8 mouse cellular contexts compared by ENCODE assay signal in genomic region chr10:71284511-71285125, GRCm38 (mm10). TPM values are rescaled to one million over a fixed set of nuclear protein-coding genes. Genes with fewer than 3 reads are reported as not detected.
DNase-seq lines count a peak whose midpoint lies in the region; ATAC-seq and TF ChIP-seq lines count a peak whose summit lies in the region.

No protein-coding gene starts in this region.

- no peak for DNase-seq in cerebellum, adult 11 months
- DNase-seq in testis, postnatal 10 days (ENCODE audit: low spot score) = no peak
- peak; percentile 46 for DNase-seq in forelimb bud, embryonic 11.5 days (ENCODE audit: low read depth, low spot score)
- DNase-seq in hindbrain, postnatal 0 days (ENCODE audit: low spot score) = peak; percentile 57
- DNase-seq in stomach, postnatal 0 days (ENCODE audit: low spot score) = no peak

- H3K27ac ChIP-seq in testis, adult 2 months (ENCODE audit: control insufficient read depth, insufficient read depth, low read depth, low read length) = no peak overlapping the region
- peak overlapping the region; percentile 91 for H3K27ac ChIP-seq in hindbrain, postnatal 0 days
- H3K27ac ChIP-seq in stomach, postnatal 0 days (replicated peaks) = peak overlapping the region; percentile 56

- H3K9me3 ChIP-seq in hindbrain, postnatal 0 days (ENCODE audit: low read length) = no peaks in the 10 kb centered on the region
- H3K9me3 ChIP-seq in stomach, postnatal 0 days (ENCODE audit: control insufficient read depth, low read length) = no peaks in the 10 kb centered on the region

- H3K4me3 ChIP-seq in testis, adult 2 months (ENCODE audit: control insufficient read depth, low read depth, low read length) = peak overlapping the region; percentile 76
- peak overlapping the region; percentile 99 for H3K4me3 ChIP-seq in hindbrain, postnatal 0 days (ENCODE audit: low read length)
- peak overlapping the region; percentile 96 for H3K4me3 ChIP-seq in stomach, postnatal 0 days (ENCODE audit: low read depth, low read length)

- H3K4me2 ChIP-seq in hindbrain, postnatal 0 days (ENCODE audit: low read depth, low read length) = peak overlapping the region; percentile 72
- peak overlapping the region; percentile 89 for H3K4me2 ChIP-seq in stomach, postnatal 0 days (replicated peaks; ENCODE audit: low read depth)

- no peaks in the 10 kb centered on the region for H3K27me3 ChIP-seq in testis, adult 2 months (ENCODE audit: control insufficient read depth, insufficient read depth, low read length)
- H3K27me3 ChIP-seq in hindbrain, postnatal 0 days (ENCODE audit: insufficient read depth, low read length) = no peaks in the 10 kb centered on the region
- H3K27me3 ChIP-seq in stomach, postnatal 0 days (ENCODE audit: control insufficient read depth, insufficient read depth, low read length) = no peaks in the 10 kb centered on the region

- no peak for TF ChIP-seq POLR2A in testis, adult 2 months (IDR thresholded peaks at IDR 0.05; ENCODE audit: control insufficient read depth, low read depth, low read length)

- peak overlapping the region; percentile 97 for H3K9ac ChIP-seq in hindbrain, postnatal 0 days (replicated peaks; ENCODE audit: low read length)
- peak overlapping the region; percentile 91 for H3K9ac ChIP-seq in stomach, postnatal 0 days (ENCODE audit: low read length)

- no peaks in the 10 kb centered on the region for H3K36me3 ChIP-seq in testis, adult 2 months (ENCODE audit: control insufficient read depth, insufficient read depth, low read length)
- H3K36me3 ChIP-seq in hindbrain, postnatal 0 days (ENCODE audit: insufficient read depth, low read length) = no peaks in the 10 kb centered on the region
- H3K36me3 ChIP-seq in stomach, postnatal 0 days (ENCODE audit: control insufficient read depth, insufficient read depth, low read length) = no peaks in the 10 kb centered on the region

- 0% methylated on average over 39 of the region's 41 CpGs for WGBS in hindbrain, postnatal 0 days
- 1% methylated on average over 41 of the region's 41 CpGs for WGBS in stomach, postnatal 0 days

- no peak for TF ChIP-seq EP300 in stomach, postnatal 0 days (optimal IDR thresholded peaks at IDR 0.05)

- H3K4me1 ChIP-seq in testis, adult 2 months (ENCODE audit: control insufficient read depth, insufficient read depth, low read length) = no peaks in the 10 kb centered on the region
- peaks cover 5% of the 10 kb centered on the region; the same call in 1 of the 2 replicates for H3K4me1 ChIP-seq in hindbrain, postnatal 0 days (ENCODE audit: insufficient read depth, low read length)
- no peaks in the 10 kb centered on the region; the same call in 1 of the 2 replicates for H3K4me1 ChIP-seq in stomach, postnatal 0 days (replicated peaks; ENCODE audit: control insufficient read depth, insufficient read depth)

- TF ChIP-seq CTCF in testis, adult 2 months (IDR thresholded peaks at IDR 0.05; ENCODE audit: control insufficient read depth, insufficient read depth, insufficient replicate concordance, low read depth, low read length) = no peak
- no peak for TF ChIP-seq CTCF in hindbrain, postnatal 0 days (IDR thresholded peaks at IDR 0.05; ENCODE audit: low read depth)
- TF ChIP-seq CTCF in stomach, postnatal 0 days (IDR thresholded peaks at IDR 0.05; ENCODE audit: low read depth) = no peak

- peak; percentile 56 for ATAC-seq in cerebellum, adult (ENCODE audit: insufficient number of reproducible peaks, low FRiP score, low TSS enrichment)
- peak; percentile 84 for ATAC-seq in hindbrain, postnatal 0 days
- ATAC-seq in megakaryocyte-erythroid progenitor cell, adult 5-6 weeks (replicated peaks; ENCODE audit: low FRiP score, low TSS enrichment, poor library complexity, severe bottlenecking) = peak; percentile 27; the same call in 1 of the 2 replicates
- peak; percentile 73 for ATAC-seq in stomach, postnatal 0 days (ENCODE audit: low FRiP score, low TSS enrichment)

RNA-seq across cellular contexts. Expression of gene Ube2d1, which starts 0.4 kb away (rescaled TPM):
- 5.9 and 8.6 TPM in 2 replicates for polyA plus RNA-seq in testis, adult 2 months (2012; rRNA removed)
- total RNA-seq in hindbrain, postnatal 0 days (2014; rRNA removed) = 58.8 and 72.3 TPM in 2 replicates
- polyA plus RNA-seq in hindbrain, postnatal 0 days (2015; fragmentation: Nextera tagmentation; extraction: Ambion mirVana) = 126 and 145 TPM in 2 replicates
- total RNA-seq in megakaryocyte-erythroid progenitor cell, adult 5-6 weeks (2014; fragmentation: Nextera tagmentation) = 21.4 and 24.8 TPM in 2 replicates
- total RNA-seq in megakaryocyte-erythroid progenitor cell, adult 5-6 weeks (2017) = 7.8 and 12.4 TPM in 2 replicates
- polyA plus RNA-seq in stomach, postnatal 0 days (2015; fragmentation: Nextera tagmentation; extraction: Ambion mirVana) = 25.6 and 30.7 TPM in 2 replicates

RNA-seq across cellular contexts. Expression of gene Tfam, which starts 46.5 kb away (rescaled TPM):
- 49.6 and 56.3 TPM in 2 replicates for polyA plus RNA-seq in testis, adult 2 months (2012; rRNA removed)
- total RNA-seq in hindbrain, postnatal 0 days (2014; rRNA removed) = 13.1 and 14.4 TPM in 2 replicates
- polyA plus RNA-seq in hindbrain, postnatal 0 days (2015; fragmentation: Nextera tagmentation; extraction: Ambion mirVana) = 39.0 and 39.1 TPM in 2 replicates
- total RNA-seq in megakaryocyte-erythroid progenitor cell, adult 5-6 weeks (2014; fragmentation: Nextera tagmentation) = 45.5 and 81.4 TPM in 2 replicates
- 177 and 190 TPM in 2 replicates for total RNA-seq in megakaryocyte-erythroid progenitor cell, adult 5-6 weeks (2017)
- polyA plus RNA-seq in stomach, postnatal 0 days (2015; fragmentation: Nextera tagmentation; extraction: Ambion mirVana) = 33.2 and 35.2 TPM in 2 replicates

Comparison
In these comparisons a context has a peak if more than half of its experiments do, and no peak if none do; other contexts are left out.
1. ATAC-seq: peak in every context shown above with its lines; median percentile 84 in hindbrain, postnatal 0 days; 73 in stomach, postnatal 0 days; 56 in cerebellum, adult; 27 in megakaryocyte-erythroid progenitor cell, adult 5-6 weeks.
2. DNase-seq: peak in forelimb bud, embryonic 11.5 days (single experiment) and hindbrain, postnatal 0 days (single experiment); none in cerebellum, adult 11 months (single experiment), testis, postnatal 10 days (single experiment) and stomach, postnatal 0 days (single experiment).
3. Peak in every context shown above with its lines, with median percentiles within 50 percentile points of each other: H3K4me3 ChIP-seq.